Mouse (Mus musculus): Measurements from ENCODE around the gene Lhfpl2. TPM values are rescaled to one million over a fixed set of nuclear protein-coding genes. Genes with fewer than 3 reads are reported as not detected.

Lhfpl2 gene
- polyA plus RNA-seq, 1 experiment from 2014 or later = 4.3 TPM

GRCm38 (mm10) chr13:94242897-94243296 lies 185.3 kb downstream of the Lhfpl2 start:
- TF ChIP-seq CTCF (IDR thresholded peaks at IDR 0.05; ENCODE audit: low read depth) = no peak
- no peak for TF ChIP-seq EP300 (IDR thresholded peaks at IDR 0.05; ENCODE audit: low read depth)
- H3K9me3 ChIP-seq (ENCODE audit: low read length) = no peaks in the 10 kb centered on the region
- no peak overlapping the region for H3K4me3 ChIP-seq (ENCODE audit: low read depth, low read length)
- peaks cover 3% of the 10 kb centered on the region; the same call in 1 of the 2 replicates for H3K4me1 ChIP-seq (ENCODE audit: insufficient read depth)
- DNase-seq (no peak), ATAC-seq (no peak)
- 81% methylated on average over 2 of the region's 2 CpGs for WGBS (ENCODE audit: insufficient replicate concordance)
- H3K4me2 ChIP-seq (ENCODE audit: low read depth, low read length) = no peak overlapping the region
- H3K27ac ChIP-seq (ENCODE audit: low read depth) = no peak overlapping the region
- H3K36me3 ChIP-seq (replicated peaks; ENCODE audit: insufficient read depth, low read length) = no peaks in the 10 kb centered on the region
- no peak overlapping the region for H3K9ac ChIP-seq (replicated peaks)
- H3K27me3 ChIP-seq (ENCODE audit: insufficient read depth, low read length) = no peaks in the 10 kb centered on the region

Other genes starting within 250 kb of the Lhfpl2 start
- 12.0 and 13.8 TPM in 2 replicates for gene Scamp1, start 228.1 kb downstream of the Lhfpl2 start, polyA plus RNA-seq (2015; fragmentation: Nextera tagmentation; extraction: Ambion mirVana)